Mouse (Mus musculus) limb, embryonic 11.5 days (tissue): Measurements from ENCODE around the gene Chp1. TPM values are rescaled to one million over a fixed set of nuclear protein-coding genes. Genes with fewer than 3 reads are reported as not detected.
"Not testable (repeated sequence)": the region's sequence is repeated elsewhere in the genome, so short reads cannot be mapped to it uniquely, and the experiment has no call there.

ENCODE experiments used
- ATAC-seq: fragments of 200-750 bp; cut with Nextera tagmentation; 2 replicates; pipeline ENCODE4 v1.8.0; 2017; ENCODE audit warnings: low read depth; ENCODE audit not compliant: insufficient number of reproducible peaks, low FRiP score, low TSS enrichment
- DNase-seq: peaks from one replicate; pipeline ENCODE4 v3.0.0-alpha.2; 2015; ENCODE audit warnings: low spot score
- H3K27ac ChIP-seq: fragments of 300-500 bp; sonication (generic); replicated peaks from 2 replicates; pipeline ENCODE4 v1.5.1; 2014; ENCODE audit warnings: low read depth, mild to moderate bottlenecking, low read length
- H3K27me3 ChIP-seq: fragments of 300-500 bp; sonication (generic); 2 replicates; pipeline ENCODE4 v1.6.1; 2014; ENCODE audit warnings: mild to moderate bottlenecking, low read length, mixed read lengths; ENCODE audit not compliant: control insufficient read depth, insufficient read depth
- H3K36me3 ChIP-seq: fragments of 300-500 bp; sonication (generic); 2 replicates; pipeline ENCODE4 v1.6.1; 2014; ENCODE audit warnings: mild to moderate bottlenecking, low read length, moderate library complexity, mixed read lengths; ENCODE audit not compliant: control insufficient read depth, insufficient read depth
- H3K4me1 ChIP-seq: fragments of 300-500 bp; sonication (generic); 2 replicates; pipeline ENCODE4 v1.6.1; 2014; ENCODE audit warnings: low read length, mixed read lengths; ENCODE audit not compliant: control insufficient read depth, insufficient read depth
- H3K4me2 ChIP-seq: fragments of 300-500 bp; sonication (generic); 2 replicates; pipeline ENCODE4 v1.6.1; 2014; ENCODE audit warnings: low read depth, mild to moderate bottlenecking, moderate library complexity; ENCODE audit not compliant: severe bottlenecking
- H3K4me3 ChIP-seq: fragments of 300-500 bp; sonication (generic); 2 replicates; pipeline ENCODE4 v1.5.1; 2014; ENCODE audit warnings: low read depth, low read length
- H3K9ac ChIP-seq: fragments of 300-500 bp; sonication (generic); 2 replicates; pipeline ENCODE4 v1.6.1; 2014; ENCODE audit warnings: mild to moderate bottlenecking, low read length
- H3K9me3 ChIP-seq: fragments of 300-500 bp; sonication (generic); 2 replicates; pipeline ENCODE4 v1.6.1; 2016; ENCODE audit warnings: low read length; ENCODE audit not compliant: control insufficient read depth
- WGBS: fragments of 180-500 bp; shearing (Covaris S2); extraction: QIAGEN DNeasy Blood & Tissue Kit; methylation state at CpG from one replicate; pipeline ENCODE4 v1.1.7; 2014; 5-methylcytosine and 5-hydroxymethylcytosine counted together
- polyA plus RNA-seq: library from polyadenylated mRNA; unstranded; fragments of >200 nt; fragmentation: Nextera tagmentation; extraction: Ambion mirVana; gene quantifications from 2 replicates; pipeline ENCODE4 v1.2.1, GENCODE M21; 2014

The Chp1 gene
- polyA plus RNA-seq, 1 experiment from 2014 or later: 65.5 TPM

DNA sequence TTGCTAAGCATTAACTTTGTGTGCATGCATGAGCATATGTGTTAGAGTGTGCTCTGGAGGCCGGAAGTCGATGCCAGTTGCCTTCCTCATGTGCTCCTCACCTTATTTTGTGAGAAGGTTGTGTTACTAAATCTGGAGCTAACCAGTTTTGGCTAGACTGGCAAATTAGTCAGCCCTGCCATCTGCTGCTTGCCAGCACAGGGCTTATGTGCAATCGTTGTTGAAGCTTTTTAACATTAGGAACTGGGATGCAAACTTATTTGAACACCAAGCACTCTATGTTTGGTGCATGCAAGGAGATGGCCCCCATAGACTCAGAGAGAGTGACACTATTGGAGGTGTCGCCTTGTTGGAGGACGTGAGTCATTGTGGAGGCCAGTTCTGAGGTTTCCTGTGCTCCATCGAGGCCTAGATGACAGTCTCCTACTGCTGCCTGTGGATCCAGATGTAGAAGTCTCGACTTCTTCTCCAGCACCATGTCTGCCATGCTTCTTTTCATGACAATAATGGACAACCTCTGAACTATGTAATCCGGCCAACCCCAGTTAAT, 49.4 kb downstream of the Chp1 start:
- DNase-seq: no peak
- ATAC-seq: no peak
- WGBS: 92% methylated on average over 8 of the region's 8 CpGs
- no peak overlapping the region for H3K27ac ChIP-seq
- no peak overlapping the region for H3K4me3 ChIP-seq
- H3K4me1 ChIP-seq: no peaks in the 10 kb centered on the region
- no peaks in the 10 kb centered on the region for H3K27me3 ChIP-seq
- peaks cover 12% of the 10 kb centered on the region; the same call in 1 of the 2 replicates for H3K36me3 ChIP-seq
- no peak overlapping the region for H3K4me2 ChIP-seq
- no peaks in the 10 kb centered on the region for H3K9me3 ChIP-seq
- no peak overlapping the region for H3K9ac ChIP-seq

DNA sequence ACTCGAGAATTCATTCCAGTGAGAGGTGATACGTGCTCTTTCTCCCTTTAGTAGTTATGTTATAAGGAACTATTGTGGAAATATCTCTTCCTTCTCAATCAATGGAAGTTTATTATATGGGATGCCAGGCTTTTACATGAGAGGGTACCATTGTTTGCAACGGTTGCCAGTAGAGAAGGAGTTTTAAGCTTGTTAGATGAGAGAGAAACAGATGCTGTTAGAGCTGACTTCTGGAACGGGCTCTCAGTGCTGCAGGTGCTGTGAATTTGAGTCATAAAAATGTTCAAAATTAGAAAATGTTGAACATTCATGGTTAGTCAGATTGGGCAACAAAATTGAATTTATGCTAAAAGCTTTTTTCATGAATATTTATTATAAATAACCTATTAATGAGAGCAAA, 53.5 kb downstream of the Chp1 start:
- Histone ChIP-seq H3K4me1 (no peaks in the 10 kb centered on the region), H3K4me3 (no peak overlapping the region), H3K4me2 (no peak overlapping the region), H3K9ac (no peak overlapping the region), H3K27ac (no peak overlapping the region), H3K36me3 (peaks cover 18% of the 10 kb centered on the region; the same call in 1 of the 2 replicates), H3K9me3 (no peaks in the 10 kb centered on the region), H3K27me3 (no peaks in the 10 kb centered on the region)
- DNase-seq: no peak
- 90% methylated on average over 4 of the region's 4 CpGs for WGBS
- ATAC-seq: no peak

DNA sequence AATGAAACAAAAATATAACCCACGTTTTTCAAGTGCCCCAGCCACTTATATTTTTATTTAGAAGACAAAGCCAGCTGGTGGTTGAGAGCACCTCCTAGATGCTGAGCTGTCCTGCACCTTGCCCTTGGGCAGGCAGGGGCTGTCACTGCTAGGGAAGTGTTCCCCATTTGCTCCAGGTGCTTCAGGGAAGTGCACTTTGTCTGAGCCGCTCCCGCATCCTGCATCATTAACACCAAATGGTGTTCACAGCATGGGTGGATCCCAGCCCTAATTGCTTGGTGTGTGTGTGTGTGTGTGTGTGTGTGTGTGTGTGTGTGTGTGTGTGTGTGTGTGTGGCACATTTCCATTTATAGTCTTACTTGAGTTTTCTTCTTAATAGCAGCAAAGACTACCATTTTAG, 54.1 kb downstream of the Chp1 start:
- not testable (repeated sequence) for H3K9me3 ChIP-seq, H3K4me2 ChIP-seq, H3K4me3 ChIP-seq, ATAC-seq, H3K27ac ChIP-seq, H3K27me3 ChIP-seq, H3K9ac ChIP-seq, H3K4me1 ChIP-seq, DNase-seq
- H3K36me3 ChIP-seq: peaks cover 17% of the 10 kb centered on the region; the same call in 1 of the 2 replicates
- WGBS: 64% methylated on average over 3 of the region's 3 CpGs

DNA sequence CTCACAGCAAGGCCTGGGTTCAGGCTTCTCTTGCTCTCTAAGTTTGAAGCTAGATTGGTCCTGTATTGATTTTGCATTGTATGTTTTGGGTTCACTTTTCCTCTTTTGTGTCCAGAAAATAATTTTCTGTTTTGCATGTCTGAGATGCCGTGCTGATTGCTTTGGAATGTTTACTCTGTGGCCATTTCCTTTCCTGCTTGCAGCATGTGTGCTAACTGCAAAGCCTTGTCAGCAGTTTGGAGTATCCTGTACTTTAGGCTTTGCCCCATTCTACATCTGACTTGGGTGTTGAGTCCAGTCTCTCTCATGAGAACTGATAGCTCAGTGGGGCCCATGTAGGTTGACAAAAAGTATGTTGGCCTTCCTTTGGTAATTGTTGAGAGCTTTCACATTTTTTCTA, 55.0 kb downstream of the Chp1 start:
- Histone ChIP-seq H3K27ac (no peak overlapping the region), H3K9me3 (no peaks in the 10 kb centered on the region), H3K4me2 (no peak overlapping the region), H3K36me3 (peaks cover 17% of the 10 kb centered on the region; the same call in 1 of the 2 replicates), H3K9ac (no peak overlapping the region), H3K4me3 (no peak overlapping the region), H3K27me3 (no peaks in the 10 kb centered on the region), H3K4me1 (no peaks in the 10 kb centered on the region)
- 81% methylated on average over 1 of the region's 1 CpGs for WGBS
- DNase-seq (no peak), ATAC-seq (no peak)

DNA sequence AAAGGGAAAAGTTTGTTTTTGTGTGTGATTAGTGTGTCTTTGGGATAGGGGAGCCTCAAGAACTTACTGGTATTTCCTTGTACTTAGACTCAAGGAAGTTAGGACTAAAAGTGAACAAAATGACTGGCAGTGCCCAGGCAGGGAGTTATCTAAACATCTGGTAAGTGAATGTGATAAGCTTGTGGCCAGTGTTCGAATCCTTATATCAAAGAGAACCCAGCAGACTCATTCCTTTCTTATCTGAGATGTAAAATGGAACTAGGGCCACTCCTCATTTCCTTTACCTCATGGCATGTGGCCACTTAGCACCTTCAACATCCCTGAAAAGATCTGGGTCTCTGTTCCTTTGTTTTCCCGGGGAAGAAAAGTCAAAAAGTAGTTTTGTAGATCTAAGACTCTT, 56.4 kb downstream of the Chp1 start:
- 74% methylated on average over 2 of the region's 2 CpGs for WGBS
- peaks cover 15% of the 10 kb centered on the region; the same call in 1 of the 2 replicates for H3K36me3 ChIP-seq
- no peak overlapping the region for H3K4me2 ChIP-seq
- no peak for DNase-seq
- no peaks in the 10 kb centered on the region for H3K9me3 ChIP-seq
- H3K9ac ChIP-seq: no peak overlapping the region
- no peak overlapping the region for H3K4me3 ChIP-seq
- no peaks in the 10 kb centered on the region for H3K27me3 ChIP-seq
- no peak for ATAC-seq
- no peaks in the 10 kb centered on the region for H3K4me1 ChIP-seq
- H3K27ac ChIP-seq: no peak overlapping the region

DNA sequence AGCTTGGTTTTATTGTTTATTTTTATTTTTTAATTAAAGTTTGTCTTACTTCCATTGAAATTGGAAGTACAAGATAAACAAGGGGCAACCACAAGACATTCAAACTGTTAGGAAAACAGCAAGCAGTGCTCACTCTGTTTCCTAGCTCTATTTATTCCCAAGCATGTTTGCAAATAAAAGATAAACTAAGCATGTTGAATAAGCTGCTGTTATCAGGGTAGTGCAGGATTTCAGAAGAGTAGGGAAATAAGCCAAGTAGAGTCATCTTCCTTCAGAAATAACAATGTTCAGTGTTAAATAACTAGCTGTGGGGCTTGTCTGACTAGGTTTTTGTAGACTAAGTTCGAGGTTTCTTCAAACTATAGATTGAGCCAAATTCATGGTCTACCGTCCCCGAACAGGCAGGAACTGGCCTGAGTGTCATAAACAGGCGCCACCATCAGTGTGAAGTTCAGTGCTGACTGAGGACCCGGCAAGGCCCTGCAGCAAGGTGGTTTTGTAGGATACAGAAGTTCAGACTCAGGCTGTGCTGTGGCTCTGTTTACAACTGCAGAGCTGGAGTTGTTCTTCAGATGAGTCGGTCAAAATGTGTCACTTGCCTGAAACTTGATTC, 58.0 kb downstream of the Chp1 start:
- no peak overlapping the region for H3K27ac ChIP-seq
- no peak overlapping the region for H3K9ac ChIP-seq
- H3K27me3 ChIP-seq: no peaks in the 10 kb centered on the region
- H3K4me3 ChIP-seq: no peak overlapping the region
- peaks cover 15% of the 10 kb centered on the region; the same call in 1 of the 2 replicates for H3K36me3 ChIP-seq
- DNase-seq: no peak
- 86% methylated on average over 6 of the region's 6 CpGs for WGBS
- no peak overlapping the region for H3K4me2 ChIP-seq
- no peaks in the 10 kb centered on the region for H3K4me1 ChIP-seq
- no peak for ATAC-seq
- no peaks in the 10 kb centered on the region for H3K9me3 ChIP-seq

DNA sequence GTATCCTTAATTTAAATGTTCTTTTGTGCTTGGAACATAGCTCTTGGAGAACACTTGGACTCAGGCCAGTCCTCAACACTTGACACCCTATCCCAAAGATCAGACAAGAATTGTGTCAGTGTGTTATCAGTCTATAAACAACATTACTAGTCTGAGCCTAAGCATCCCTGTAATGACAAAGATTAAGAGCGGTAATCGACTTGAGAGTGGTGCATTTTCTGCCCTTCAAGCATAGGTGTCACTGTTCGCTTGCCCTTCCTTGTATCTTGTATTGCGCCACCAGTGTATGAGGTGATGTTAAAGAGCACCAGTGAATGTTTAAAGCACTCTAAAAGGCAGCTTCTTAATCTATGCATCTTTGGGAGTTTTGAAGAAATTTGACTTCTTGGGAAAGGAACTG, 59.5 kb downstream of the Chp1 start:
- 92% methylated on average over 4 of the region's 4 CpGs for WGBS
- no peak for DNase-seq
- H3K27me3 ChIP-seq: no peaks in the 10 kb centered on the region
- ATAC-seq: no peak
- no peaks in the 10 kb centered on the region for H3K9me3 ChIP-seq
- peaks cover 15% of the 10 kb centered on the region; the same call in 1 of the 2 replicates for H3K36me3 ChIP-seq
- no peak overlapping the region for H3K27ac ChIP-seq
- no peak overlapping the region for H3K4me2 ChIP-seq
- H3K4me3 ChIP-seq: no peak overlapping the region
- no peak overlapping the region for H3K9ac ChIP-seq
- no peaks in the 10 kb centered on the region for H3K4me1 ChIP-seq

DNA sequence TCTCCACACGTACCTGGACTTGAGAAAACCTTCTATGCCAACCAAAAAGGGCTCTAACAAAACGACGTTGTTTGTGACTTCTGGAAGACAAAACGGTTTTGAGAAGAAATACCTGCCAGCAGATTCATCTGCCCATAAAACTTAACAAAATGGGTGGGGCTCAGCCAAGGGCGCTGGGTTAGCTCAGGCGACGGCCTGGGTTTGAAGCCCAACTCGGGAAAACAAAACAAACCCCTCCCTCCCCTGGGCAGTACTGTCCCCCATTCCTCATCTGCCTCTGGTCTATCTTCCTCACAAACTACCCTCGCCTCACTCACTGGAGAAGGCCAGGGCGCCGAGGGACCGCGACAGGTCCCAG, 70.3 kb downstream of the Chp1 start:
- WGBS: under 1% methylated on average over 13 of the region's 13 CpGs
- no peak; the same call in 1 of the 2 replicates for ATAC-seq
- H3K9me3 ChIP-seq: no peaks in the 10 kb centered on the region
- peak overlapping the region; percentile 84 for H3K4me3 ChIP-seq
- H3K9ac ChIP-seq: peak overlapping the region; percentile 78
- H3K27ac ChIP-seq: peak overlapping the region; percentile 30; the same call in 1 of the 2 replicates
- H3K27me3 ChIP-seq: no peaks in the 10 kb centered on the region
- H3K36me3 ChIP-seq: no peaks in the 10 kb centered on the region
- peak overlapping the region; percentile 61 for H3K4me2 ChIP-seq
- H3K4me1 ChIP-seq: peaks cover 4% of the 10 kb centered on the region
- DNase-seq: no peak
